In the genomic region with DNA sequence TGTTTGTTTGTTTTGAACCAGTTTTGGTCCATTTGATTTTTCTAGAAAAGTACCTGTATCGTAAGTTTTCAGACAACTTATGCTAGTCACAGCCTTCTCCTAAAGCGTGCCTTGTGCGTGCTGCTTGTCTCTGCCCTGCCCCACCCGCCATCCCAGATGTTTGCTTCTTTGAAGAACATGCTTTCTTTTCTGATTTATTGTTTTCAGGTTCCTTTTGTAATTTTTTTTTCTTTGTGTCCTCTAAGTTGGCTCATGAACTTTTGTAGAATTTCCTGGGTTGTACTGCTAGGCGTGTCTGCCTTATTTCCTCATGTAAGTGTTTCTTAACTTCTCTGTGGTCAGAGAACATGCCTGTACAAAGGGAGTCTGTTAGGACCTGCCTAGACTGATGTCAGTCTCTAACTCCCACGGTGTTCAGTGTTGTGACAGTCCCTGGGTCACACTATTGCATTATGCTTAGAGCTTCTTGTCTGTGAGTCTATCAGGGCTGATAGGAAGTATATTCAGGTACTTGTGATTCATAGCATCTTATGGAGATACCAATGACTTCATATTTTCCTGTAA, we compare ENCODE assay signal across 15 mouse cellular contexts.
DNase-seq lines count a peak whose midpoint lies in the region; ATAC-seq and TF ChIP-seq lines count a peak whose summit lies in the region.
"Had no signal": no experiment of that assay in that cellular context is flagged by ENCODE, and none has a peak within 500 bp of the region (broad histone marks: within the 10 kb centered on the region; RNA-seq: fewer than 3 reads in every experiment).

No protein-coding gene starts in this region.

- no peaks in the 10 kb centered on the region for H3K27me3 ChIP-seq in kidney, postnatal 0 days (ENCODE audit: insufficient read depth, low read length)
- no peaks in the 10 kb centered on the region for H3K27me3 ChIP-seq in midbrain, embryonic 11.5 days (ENCODE audit: control insufficient read depth, insufficient read depth, low read length)
- H3K27me3 ChIP-seq: forebrain, embryonic 15.5 days; liver, embryonic 13.5 days; midbrain, embryonic 12.5 days; neural tube, embryonic 12.5 days had no signal

- ATAC-seq in kidney, postnatal 0 days (replicated peaks; ENCODE audit: low FRiP score, low read depth), result no peak
- ATAC-seq in megakaryocyte, adult 5-6 weeks (ENCODE audit: poor library complexity, severe bottlenecking), result peak; percentile 99
- ATAC-seq in midbrain, embryonic 11.5 days (ENCODE audit: low FRiP score), result no peak
- ATAC-seq: forebrain, embryonic 15.5 days had no signal

- no peak overlapping the region for H3K4me3 ChIP-seq in kidney, postnatal 0 days (replicated peaks; ENCODE audit: low read depth, low read length)
- H3K4me3 ChIP-seq in midbrain, embryonic 11.5 days (ENCODE audit: low read depth, low read length), result no peak overlapping the region
- H3K4me3 ChIP-seq: forebrain, embryonic 15.5 days; liver, embryonic 13.5 days; midbrain, embryonic 12.5 days; neural tube, embryonic 12.5 days had no signal

- H3K27ac ChIP-seq in kidney, postnatal 0 days, result no peak overlapping the region
- no peak overlapping the region for H3K27ac ChIP-seq in midbrain, embryonic 11.5 days (ENCODE audit: low read depth, low read length)
- H3K27ac ChIP-seq: forebrain, embryonic 15.5 days; liver, embryonic 13.5 days; midbrain, embryonic 12.5 days; neural tube, embryonic 12.5 days had no signal

- no peaks in the 10 kb centered on the region for H3K9me3 ChIP-seq in kidney, postnatal 0 days (replicated peaks; ENCODE audit: low read length)
- H3K9me3 ChIP-seq in midbrain, embryonic 11.5 days (ENCODE audit: control insufficient read depth, low read length), result no peaks in the 10 kb centered on the region
- H3K9me3 ChIP-seq: forebrain, embryonic 15.5 days; G1E; liver, embryonic 13.5 days; midbrain, embryonic 12.5 days; neural tube, embryonic 12.5 days had no signal

- no peak for TF ChIP-seq CTCF in kidney, postnatal 0 days (IDR thresholded peaks at IDR 0.05; ENCODE audit: low read depth)

- 0 out of 2 replicates have a peak, but pooled peaks cover 2% of the 10 kb centered on the region for H3K36me3 ChIP-seq in kidney, postnatal 0 days (ENCODE audit: insufficient read depth, low read length)
- peaks cover 6% of the 10 kb centered on the region; the same call in 1 of the 2 replicates for H3K36me3 ChIP-seq in midbrain, embryonic 11.5 days (ENCODE audit: control insufficient read depth, insufficient read depth, low read length)

- no peak overlapping the region for H3K9ac ChIP-seq in kidney, postnatal 0 days (ENCODE audit: low read depth, low read length)
- H3K9ac ChIP-seq in midbrain, embryonic 11.5 days (ENCODE audit: low read length), result no peak overlapping the region
- H3K9ac ChIP-seq: forebrain, embryonic 15.5 days; liver, embryonic 13.5 days; midbrain, embryonic 12.5 days; neural tube, embryonic 12.5 days had no signal

- no peaks in the 10 kb centered on the region for H3K4me1 ChIP-seq in kidney, postnatal 0 days (replicated peaks; ENCODE audit: insufficient read depth, low read length)
- H3K4me1 ChIP-seq in midbrain, embryonic 11.5 days (ENCODE audit: control insufficient read depth, insufficient read depth, low read length), result no peaks in the 10 kb centered on the region
- H3K4me1 ChIP-seq: forebrain, embryonic 15.5 days had no signal

- no peak overlapping the region for H3K4me2 ChIP-seq in kidney, postnatal 0 days (ENCODE audit: low read length)
- no peak overlapping the region for H3K4me2 ChIP-seq in midbrain, embryonic 11.5 days
- H3K4me2 ChIP-seq: forebrain, embryonic 15.5 days; liver, embryonic 13.5 days; midbrain, embryonic 12.5 days; neural tube, embryonic 12.5 days had no signal

- DNase-seq in kidney, postnatal 0 days (ENCODE audit: low spot score), result peak; percentile 40
- DNase-seq in kidney, adult 11 months, result no peak
- peak; percentile 27 for DNase-seq in 3T3-L1 (ENCODE audit: low read depth, low spot score)
- DNase-seq in CD4-positive helper T cell, adult 2 months (ENCODE audit: low read depth, low spot score), result peak; percentile 28
- no peak for DNase-seq in thymus, postnatal 4 days
- no peak for DNase-seq in midbrain, embryonic 11.5 days (ENCODE audit: low spot score, missing footprints)
- DNase-seq: cerebellum, adult 9-10 months; gastrocnemius, postnatal 25 days; liver, embryonic 13.5 days; thymus, adult 2 months had no signal

- WGBS in kidney, postnatal 0 days, result 68% methylated on average over 6 of the region's 6 CpGs
- 89% methylated on average over 6 of the region's 6 CpGs for WGBS in midbrain, embryonic 11.5 days

Comparison
In these comparisons a context has a peak if more than half of its experiments do, and no peak if none do; other contexts are left out.
1. DNase-seq: peak in kidney, postnatal 0 days (single experiment), 3T3-L1 (single experiment) and CD4-positive helper T cell, adult 2 months (single experiment); none in kidney, adult 11 months (single experiment), thymus, postnatal 4 days (single experiment) and midbrain, embryonic 11.5 days (single experiment).